Mouse (Mus musculus): ENCODE measurements at regions not wholly inside any gene's neighbourhood (a gene's known extent, or its start where the extent isn't known, plus 50 kb on each side); places are given as distances from the start of the nearest gene placed in this dataset.

DNA sequence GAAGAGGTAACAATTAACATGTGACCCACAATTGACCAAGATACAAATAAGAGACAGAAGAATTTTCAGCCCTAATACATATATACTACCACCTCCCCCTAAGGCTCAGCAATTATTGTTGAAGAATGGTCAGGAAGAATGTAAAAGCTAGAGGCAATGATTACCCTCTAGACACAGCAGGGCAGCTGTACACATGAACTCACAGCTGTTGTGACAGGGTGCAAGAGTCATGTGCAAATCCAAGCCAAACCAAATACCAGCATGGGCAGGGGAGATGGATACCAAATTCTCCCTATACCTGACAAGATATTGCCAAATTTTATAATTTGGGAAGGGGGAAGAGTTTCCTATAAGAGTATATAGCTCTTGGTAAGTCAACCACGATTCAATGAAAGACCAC, 603.7 kb downstream of the Nfib start:
- TF ChIP-seq POLR2A (IDR thresholded peaks at IDR 0.05; ENCODE audit: low read depth, low read length) = no peak
- no peak for TF ChIP-seq CTCF (IDR thresholded peaks at IDR 0.05; ENCODE audit: extremely low read depth, insufficient read depth, insufficient read length, insufficient replicate concordance)

All from spleen, adult 2 months (tissue).